Mouse (Mus musculus) embryonic facial prominence, embryonic 13.5 days (tissue): ENCODE data around the gene Crtc3. TPM values are rescaled to one million over a fixed set of nuclear protein-coding genes. Genes with fewer than 3 reads are reported as not detected.

Source experiments
- ATAC-seq: fragments of 200-750 bp; cut with Nextera tagmentation; 2 replicates; pipeline ENCODE4 v1.8.0; 2017; ENCODE audit warnings: low read depth; ENCODE audit not compliant: insufficient number of reproducible peaks, insufficient read depth, low FRiP score, low TSS enrichment
- H3K27ac ChIP-seq: fragments of 300-500 bp; sonication (generic); 2 replicates; pipeline ENCODE4 v1.5.1; 2015; ENCODE audit warnings: moderate library complexity, mild to moderate bottlenecking, inconsistent platforms
- H3K27me3 ChIP-seq: fragments of 300-500 bp; sonication (generic); 2 replicates; pipeline ENCODE4 v1.6.1; 2015; ENCODE audit warnings: mild to moderate bottlenecking, inconsistent platforms
- H3K36me3 ChIP-seq: fragments of 300-500 bp; sonication (generic); 2 replicates; pipeline ENCODE4 v1.6.1; 2015; ENCODE audit warnings: mild to moderate bottlenecking, inconsistent platforms
- H3K4me1 ChIP-seq: fragments of 300-500 bp; sonication (generic); 2 replicates; pipeline ENCODE4 v1.6.1; 2015; ENCODE audit warnings: inconsistent platforms
- H3K4me2 ChIP-seq: fragments of 300-500 bp; sonication (generic); 2 replicates; pipeline ENCODE4 v1.6.1; 2015; ENCODE audit warnings: moderate library complexity, mild to moderate bottlenecking, inconsistent platforms
- H3K4me3 ChIP-seq: fragments of 300-500 bp; sonication (generic); 2 replicates; pipeline ENCODE4 v1.5.1; 2015; ENCODE audit warnings: mild to moderate bottlenecking, inconsistent platforms
- H3K9ac ChIP-seq: fragments of 300-500 bp; sonication (generic); 2 replicates; pipeline ENCODE4 v1.6.1; 2015; ENCODE audit warnings: mild to moderate bottlenecking, inconsistent platforms
- H3K9me3 ChIP-seq: fragments of 300-500 bp; sonication (generic); 2 replicates; pipeline ENCODE4 v1.6.1; 2016; ENCODE audit warnings: inconsistent platforms
- WGBS: fragments of 180-500 bp; shearing (Covaris S2); methylation state at CpG from one replicate; pipeline ENCODE4 v1.1.7; 2015; ENCODE audit warnings: mixed read lengths; 5-methylcytosine and 5-hydroxymethylcytosine counted together
- polyA plus RNA-seq: library from polyadenylated mRNA; unstranded; fragments of >200 nt; fragmentation: Nextera tagmentation; extraction: Ambion mirVana; gene quantifications from 2 replicates; pipeline ENCODE4 v1.2.1, GENCODE M21; 2015

Gene Crtc3
- polyA plus RNA-seq, 1 experiment from 2014 or later: 27.6 TPM

GRCm38 (mm10) chr7:80654393-80654792, 34.3 kb downstream of the Crtc3 start:
- whole genome bisulfite sequencing: 90% methylated on average over 7 of the region's 7 CpGs
- Histone ChIP-seq H3K4me2 (no peak overlapping the region), H3K4me3 (no peak overlapping the region), H3K4me1 (peaks cover 58% of the 10 kb centered on the region), H3K36me3 (no peaks in the 10 kb centered on the region), H3K9me3 (no peaks in the 10 kb centered on the region), H3K27me3 (no peaks in the 10 kb centered on the region), H3K9ac (no peak overlapping the region), H3K27ac (no peak overlapping the region)
- no peak for ATAC-seq

- no peak overlapping the region for H3K4me3 ChIP-seq
- no peaks in the 10 kb centered on the region for H3K9me3 ChIP-seq
- H3K4me1 ChIP-seq: peaks cover 58% of the 10 kb centered on the region
- 89% methylated on average over 7 of the region's 7 CpGs for WGBS
- H3K4me2 ChIP-seq: no peak overlapping the region
- no peak for ATAC-seq
- no peaks in the 10 kb centered on the region for H3K36me3 ChIP-seq
- H3K9ac ChIP-seq: no peak overlapping the region
- H3K27ac ChIP-seq: no peak overlapping the region
- H3K27me3 ChIP-seq: no peaks in the 10 kb centered on the region
Measured at GRCm38 (mm10) chr7:80653971-80654370, 34.7 kb downstream of the Crtc3 start.

GRCm38 (mm10) chr7:80653077-80653476, 35.6 kb downstream of the Crtc3 start:
- WGBS: 44% methylated on average over 10 of the region's 10 CpGs
- ATAC-seq: no peak
- peak overlapping the region; percentile 69 for H3K27ac ChIP-seq

GRCm38 (mm10) chr7:80652289-80652688, 36.4 kb downstream of the Crtc3 start:
- Histone ChIP-seq H3K36me3 (no peaks in the 10 kb centered on the region), H3K4me3 (no peak overlapping the region), H3K9ac (no peak overlapping the region), H3K27me3 (no peaks in the 10 kb centered on the region), H3K4me2 (no peak overlapping the region), H3K4me1 (peaks cover 49% of the 10 kb centered on the region), H3K9me3 (no peaks in the 10 kb centered on the region), H3K27ac (peak overlapping the region; percentile 69)
- 55% methylated on average over 5 of the region's 5 CpGs for WGBS
- no peak for ATAC-seq

More at GRCm38 (mm10) chr7:80653077-80653476, 35.6 kb downstream of the Crtc3 start:
- H3K4me1 ChIP-seq: peaks cover 57% of the 10 kb centered on the region
- H3K9me3 ChIP-seq: no peaks in the 10 kb centered on the region
- H3K4me3 ChIP-seq: no peak overlapping the region
- H3K4me2 ChIP-seq: no peak overlapping the region
- 0 out of 2 replicates have a peak overlapping the region, but pooled peaks have one; percentile 37 for H3K9ac ChIP-seq
- H3K36me3 ChIP-seq: no peaks in the 10 kb centered on the region
- H3K27me3 ChIP-seq: no peaks in the 10 kb centered on the region

GRCm38 (mm10) chr7:80647437-80647871, 41.2 kb downstream of the Crtc3 start:
- no peak overlapping the region for H3K9ac ChIP-seq
- 80% methylated on average over 7 of the region's 7 CpGs for WGBS
- H3K9me3 ChIP-seq: no peaks in the 10 kb centered on the region
- no peaks in the 10 kb centered on the region for H3K36me3 ChIP-seq
- no peak for ATAC-seq
- H3K27me3 ChIP-seq: no peaks in the 10 kb centered on the region
- H3K4me1 ChIP-seq: peaks cover 27% of the 10 kb centered on the region
- no peak overlapping the region for H3K4me3 ChIP-seq
- H3K4me2 ChIP-seq: no peak overlapping the region
- no peak overlapping the region for H3K27ac ChIP-seq

- Histone ChIP-seq H3K4me1 (peaks cover 31% of the 10 kb centered on the region), H3K27ac (no peak overlapping the region), H3K4me2 (no peak overlapping the region), H3K4me3 (no peak overlapping the region), H3K27me3 (no peaks in the 10 kb centered on the region), H3K9me3 (no peaks in the 10 kb centered on the region), H3K9ac (no peak overlapping the region), H3K36me3 (no peaks in the 10 kb centered on the region)
- ATAC-seq: no peak
- 74% methylated on average over 10 of the region's 10 CpGs for WGBS
Measured at GRCm38 (mm10) chr7:80646093-80647025, 42.3 kb downstream of the Crtc3 start.

- H3K27ac ChIP-seq: peak overlapping the region; percentile 51; the same call in 1 of the 2 replicates
- H3K9ac ChIP-seq: no peak overlapping the region
- no peaks in the 10 kb centered on the region for H3K36me3 ChIP-seq
- H3K9me3 ChIP-seq: no peaks in the 10 kb centered on the region
- peaks cover 41% of the 10 kb centered on the region for H3K4me1 ChIP-seq
- no peak overlapping the region for H3K4me3 ChIP-seq
- no peaks in the 10 kb centered on the region for H3K27me3 ChIP-seq
- no peak overlapping the region for H3K4me2 ChIP-seq
- ATAC-seq: no peak
- 56% methylated on average over 8 of the region's 8 CpGs for WGBS
Measured at GRCm38 (mm10) chr7:80642976-80643666, 45.6 kb downstream of the Crtc3 start.

- no peak overlapping the region for H3K9ac ChIP-seq
- 0 out of 2 replicates have a peak overlapping the region, but pooled peaks have one; percentile 22 for H3K27ac ChIP-seq
- H3K27me3 ChIP-seq: no peaks in the 10 kb centered on the region
- no peak overlapping the region for H3K4me3 ChIP-seq
- H3K4me2 ChIP-seq: no peak overlapping the region
- peaks cover 44% of the 10 kb centered on the region for H3K4me1 ChIP-seq
- no peaks in the 10 kb centered on the region for H3K9me3 ChIP-seq
- WGBS: 56% methylated on average over 5 of the region's 5 CpGs
- no peaks in the 10 kb centered on the region for H3K36me3 ChIP-seq
- ATAC-seq: no peak
Measured at GRCm38 (mm10) chr7:80642552-80642951, 46.1 kb downstream of the Crtc3 start.

GRCm38 (mm10) chr7:80641899-80642298, 46.8 kb downstream of the Crtc3 start:
- H3K36me3 ChIP-seq: no peaks in the 10 kb centered on the region
- no peak overlapping the region for H3K4me3 ChIP-seq
- H3K27ac ChIP-seq: 0 out of 2 replicates have a peak overlapping the region, but pooled peaks have one; percentile 22
- peaks cover 51% of the 10 kb centered on the region for H3K4me1 ChIP-seq
- H3K9me3 ChIP-seq: no peaks in the 10 kb centered on the region
- no peak overlapping the region for H3K9ac ChIP-seq
- 77% methylated on average over 7 of the region's 7 CpGs for WGBS
- no peak for ATAC-seq
- no peak overlapping the region for H3K4me2 ChIP-seq
- no peaks in the 10 kb centered on the region for H3K27me3 ChIP-seq

- 20% methylated on average over 4 of the region's 4 CpGs for WGBS
- no peak overlapping the region for H3K27ac ChIP-seq
- no peaks in the 10 kb centered on the region for H3K27me3 ChIP-seq
- H3K9me3 ChIP-seq: no peaks in the 10 kb centered on the region
- H3K9ac ChIP-seq: 0 out of 2 replicates have a peak overlapping the region, but pooled peaks have one; percentile 27
- peaks cover 54% of the 10 kb centered on the region for H3K4me1 ChIP-seq
- no peak for ATAC-seq
- no peaks in the 10 kb centered on the region for H3K36me3 ChIP-seq
- no peak overlapping the region for H3K4me2 ChIP-seq
- no peak overlapping the region for H3K4me3 ChIP-seq
Measured at GRCm38 (mm10) chr7:80641497-80641896, 47.2 kb downstream of the Crtc3 start.

- WGBS: 74% methylated on average over 3 of the region's 3 CpGs
- Histone ChIP-seq H3K36me3 (no peaks in the 10 kb centered on the region), H3K4me2 (no peak overlapping the region), H3K4me3 (no peak overlapping the region), H3K9me3 (no peaks in the 10 kb centered on the region), H3K27me3 (no peaks in the 10 kb centered on the region), H3K4me1 (peaks cover 64% of the 10 kb centered on the region), H3K9ac (no peak overlapping the region), H3K27ac (no peak overlapping the region)
- no peak for ATAC-seq
Measured at GRCm38 (mm10) chr7:80639981-80640380, 48.7 kb downstream of the Crtc3 start.
